Mouse (Mus musculus): ENCODE data around the gene Apoc3. TPM values are rescaled to one million over a fixed set of nuclear protein-coding genes. Genes with fewer than 3 reads are reported as not detected.
A peak's percentile ranks its signal among the peaks of the same experiment; 100 is the strongest.

Apoc3 gene
- polyA plus RNA-seq, 1 experiment from 2014 or later, result not detected

GRCm38 (mm10) chr9:46229573-46230449 lies 5.6 kb downstream of the Apoc3 start:
- WGBS, result 15% methylated on average over 37 of the region's 37 CpGs
- Histone ChIP-seq H3K27ac (no peak overlapping the region), H3K36me3 (no peaks in the 10 kb centered on the region), H3K4me3 (peak overlapping the region; percentile 48), H3K4me2 (peak overlapping the region; percentile 88), H3K4me1 (peaks cover 15% of the 10 kb centered on the region), H3K9me3 (no peaks in the 10 kb centered on the region), H3K9ac (peak overlapping the region; percentile 15; the same call in 1 of the 2 replicates), H3K27me3 (no peaks in the 10 kb centered on the region; the same call in 1 of the 2 replicates)
- ATAC-seq (ENCODE audit: insufficient number of reproducible peaks, low FRiP score, low TSS enrichment, low read depth), result peak; percentile 73; the same call in 1 of the 2 replicates

- no peaks in the 10 kb centered on the region for H3K36me3 ChIP-seq
- no peak within 1 kb of the TSS for H3K9ac ChIP-seq
- H3K27ac ChIP-seq, result no peak within 1 kb of the TSS
- peaks cover 15% of the 10 kb centered on the region for H3K4me1 ChIP-seq
- 73% methylated on average over 9 of the region's 9 CpGs for WGBS
- no peaks in the 10 kb centered on the region for H3K9me3 ChIP-seq
- H3K4me3 ChIP-seq, result no peak within 1 kb of the TSS
- H3K4me2 ChIP-seq, result peak within 1 kb of the TSS; percentile 88; the same call in 1 of the 2 replicates
- H3K27me3 ChIP-seq, result no peaks in the 10 kb centered on the region; the same call in 1 of the 2 replicates
- no peak for ATAC-seq (ENCODE audit: insufficient number of reproducible peaks, low FRiP score, low TSS enrichment, low read depth)
Measured at GRCm38 (mm10) chr9:46228491-46228890, 6.9 kb downstream of the Apoc3 start, which contains the start of gene Apoa1. Gene Apoa1 (plus strand): TSS chr9:46228580.

- no peak for ATAC-seq (ENCODE audit: insufficient number of reproducible peaks, low FRiP score, low TSS enrichment, low read depth)
- H3K4me3 ChIP-seq, result no peak overlapping the region
- peaks cover 15% of the 10 kb centered on the region for H3K4me1 ChIP-seq
- H3K9ac ChIP-seq, result no peak overlapping the region
- H3K27me3 ChIP-seq, result no peaks in the 10 kb centered on the region; the same call in 1 of the 2 replicates
- H3K9me3 ChIP-seq, result no peaks in the 10 kb centered on the region
- no peak overlapping the region for H3K27ac ChIP-seq
- peaks cover 11% of the 10 kb centered on the region for H3K36me3 ChIP-seq
- 84% methylated on average over 3 of the region's 3 CpGs for WGBS
- H3K4me2 ChIP-seq, result no peak overlapping the region
Measured at GRCm38 (mm10) chr9:46227064-46227614, 8.3 kb downstream of the Apoc3 start.

GRCm38 (mm10) chr9:46224945-46225660 lies 10.3 kb downstream of the Apoc3 start:
- H3K4me1 ChIP-seq, result peaks cover 7% of the 10 kb centered on the region
- H3K36me3 ChIP-seq, result peaks cover 32% of the 10 kb centered on the region
- no peaks in the 10 kb centered on the region; the same call in 1 of the 2 replicates for H3K27me3 ChIP-seq
- no peak overlapping the region for H3K9ac ChIP-seq
- ATAC-seq (ENCODE audit: insufficient number of reproducible peaks, low FRiP score, low TSS enrichment, low read depth), result no peak
- WGBS, result 62% methylated on average over 5 of the region's 5 CpGs
- H3K27ac ChIP-seq, result no peak overlapping the region
- no peak overlapping the region for H3K4me3 ChIP-seq
- H3K4me2 ChIP-seq, result no peak overlapping the region
- no peaks in the 10 kb centered on the region for H3K9me3 ChIP-seq

GRCm38 (mm10) chr9:46224101-46224500 lies 11.3 kb downstream of the Apoc3 start:
- 85% methylated on average over 3 of the region's 3 CpGs for WGBS
- no peaks in the 10 kb centered on the region for H3K4me1 ChIP-seq
- H3K9me3 ChIP-seq, result no peaks in the 10 kb centered on the region
- peaks cover 42% of the 10 kb centered on the region for H3K36me3 ChIP-seq
- H3K27ac ChIP-seq, result no peak overlapping the region
- no peak overlapping the region for H3K4me2 ChIP-seq
- no peaks in the 10 kb centered on the region; the same call in 1 of the 2 replicates for H3K27me3 ChIP-seq
- ATAC-seq (ENCODE audit: insufficient number of reproducible peaks, low FRiP score, low TSS enrichment, low read depth), result no peak
- no peak overlapping the region for H3K9ac ChIP-seq
- no peak overlapping the region for H3K4me3 ChIP-seq

GRCm38 (mm10) chr9:46223090-46223489 lies 12.3 kb downstream of the Apoc3 start:
- WGBS, result 89% methylated on average over 6 of the region's 6 CpGs
- Histone ChIP-seq H3K27me3 (no peaks in the 10 kb centered on the region), H3K9ac (no peak overlapping the region), H3K4me1 (no peaks in the 10 kb centered on the region), H3K4me3 (no peak overlapping the region), H3K27ac (no peak overlapping the region), H3K4me2 (no peak overlapping the region), H3K36me3 (peaks cover 47% of the 10 kb centered on the region), H3K9me3 (no peaks in the 10 kb centered on the region)
- ATAC-seq (ENCODE audit: insufficient number of reproducible peaks, low FRiP score, low TSS enrichment, low read depth), result no peak

- Histone ChIP-seq H3K4me2 (no peak overlapping the region), H3K27ac (no peak overlapping the region), H3K36me3 (peaks cover 54% of the 10 kb centered on the region), H3K9me3 (no peaks in the 10 kb centered on the region), H3K4me1 (no peaks in the 10 kb centered on the region), H3K4me3 (no peak overlapping the region), H3K27me3 (no peaks in the 10 kb centered on the region), H3K9ac (no peak overlapping the region)
- 62% methylated on average over 9 of the region's 9 CpGs for WGBS
- no peak for ATAC-seq (ENCODE audit: insufficient number of reproducible peaks, low FRiP score, low TSS enrichment, low read depth)
Measured at GRCm38 (mm10) chr9:46218176-46218575, 17.3 kb downstream of the Apoc3 start.

GRCm38 (mm10) chr9:46216744-46217470 lies 18.5 kb downstream of the Apoc3 start:
- no peak overlapping the region for H3K4me2 ChIP-seq
- H3K27me3 ChIP-seq, result no peaks in the 10 kb centered on the region
- H3K4me1 ChIP-seq, result no peaks in the 10 kb centered on the region
- no peak overlapping the region for H3K9ac ChIP-seq
- no peak overlapping the region for H3K27ac ChIP-seq
- H3K36me3 ChIP-seq, result peaks cover 55% of the 10 kb centered on the region
- H3K4me3 ChIP-seq, result no peak overlapping the region
- ATAC-seq (ENCODE audit: insufficient number of reproducible peaks, low FRiP score, low TSS enrichment, low read depth), result no peak
- WGBS, result 88% methylated on average over 13 of the region's 13 CpGs
- no peaks in the 10 kb centered on the region for H3K9me3 ChIP-seq

GRCm38 (mm10) chr9:46215338-46216322 lies 19.8 kb downstream of the Apoc3 start:
- Histone ChIP-seq H3K9me3 (no peaks in the 10 kb centered on the region), H3K27ac (no peak overlapping the region), H3K9ac (no peak overlapping the region), H3K4me3 (no peak overlapping the region), H3K4me1 (no peaks in the 10 kb centered on the region), H3K27me3 (no peaks in the 10 kb centered on the region), H3K36me3 (peaks cover 54% of the 10 kb centered on the region), H3K4me2 (no peak overlapping the region)
- 74% methylated on average over 11 of the region's 11 CpGs for WGBS
- no peak for ATAC-seq (ENCODE audit: insufficient number of reproducible peaks, low FRiP score, low TSS enrichment, low read depth)

GRCm38 (mm10) chr9:46214946-46215337 lies 20.5 kb downstream of the Apoc3 start:
- Histone ChIP-seq H3K36me3 (peaks cover 54% of the 10 kb centered on the region), H3K9ac (no peak overlapping the region), H3K27ac (no peak overlapping the region), H3K4me3 (no peak overlapping the region), H3K4me1 (no peaks in the 10 kb centered on the region), H3K27me3 (no peaks in the 10 kb centered on the region), H3K4me2 (no peak overlapping the region), H3K9me3 (no peaks in the 10 kb centered on the region)
- 85% methylated on average over 10 of the region's 10 CpGs for WGBS
- no peak for ATAC-seq (ENCODE audit: insufficient number of reproducible peaks, low FRiP score, low TSS enrichment, low read depth)
